Mouse (Mus musculus) cerebellum, adult 11-12 months (tissue): Measurements from ENCODE around the gene Ano5.

Source experiments
- DNase-seq: peaks from one replicate; pipeline ENCODE4 v3.0.0; 2022

The Ano5 gene

DNA sequence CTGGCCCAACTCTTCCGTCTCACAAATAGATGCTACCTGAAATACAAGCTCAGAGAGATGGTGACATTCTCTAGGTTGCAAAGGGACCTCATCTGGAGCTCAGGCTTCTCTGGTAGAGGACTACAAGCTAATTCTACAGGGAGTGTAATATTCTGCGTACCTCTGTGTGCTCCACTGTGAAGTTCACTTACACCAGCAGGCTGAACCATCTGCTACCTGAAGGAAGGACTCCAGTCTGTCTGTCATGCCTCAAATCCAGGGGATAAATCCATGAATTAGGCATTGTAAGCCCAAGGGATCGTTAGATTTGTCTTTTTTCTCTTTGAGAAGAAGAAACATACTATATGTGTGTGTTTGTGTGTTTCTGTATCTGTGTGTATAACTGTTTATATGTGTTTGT, 120.3 kb downstream of the Ano5 start:
- DNase-seq = no peak

DNA sequence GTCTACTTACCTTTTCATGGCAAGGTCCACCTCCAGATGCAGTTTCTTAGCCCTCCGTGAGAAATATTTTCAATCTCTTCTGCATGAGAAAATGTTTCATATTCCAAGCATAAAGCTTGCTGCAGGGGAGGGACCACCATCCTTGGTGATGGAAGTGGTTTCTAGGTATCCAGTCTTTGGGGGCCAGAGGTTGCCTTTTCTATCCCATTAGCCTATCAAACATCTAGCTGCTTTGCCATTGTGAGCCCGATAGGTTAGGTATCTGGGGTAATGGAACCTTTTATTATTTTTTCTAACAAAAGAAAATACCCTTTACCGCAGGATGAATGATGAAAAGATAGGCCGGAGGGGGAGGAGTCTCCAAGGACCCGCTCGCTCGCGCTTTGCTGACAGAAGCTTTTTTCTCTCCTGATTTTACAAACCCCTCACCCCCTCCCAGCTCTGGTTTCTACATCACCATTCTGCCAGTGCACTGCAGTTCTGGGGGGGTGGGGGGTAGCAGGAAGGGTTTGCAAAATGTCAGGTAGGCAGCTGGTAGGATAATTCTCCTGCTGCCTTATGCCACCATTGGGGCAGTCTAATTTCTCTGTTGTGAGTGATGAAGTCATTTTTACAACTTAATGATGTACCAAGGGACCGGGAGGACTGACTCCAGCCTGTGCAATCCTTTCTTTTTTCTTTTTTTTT, 121.9 kb downstream of the Ano5 start:
- no peak for DNase-seq

DNA sequence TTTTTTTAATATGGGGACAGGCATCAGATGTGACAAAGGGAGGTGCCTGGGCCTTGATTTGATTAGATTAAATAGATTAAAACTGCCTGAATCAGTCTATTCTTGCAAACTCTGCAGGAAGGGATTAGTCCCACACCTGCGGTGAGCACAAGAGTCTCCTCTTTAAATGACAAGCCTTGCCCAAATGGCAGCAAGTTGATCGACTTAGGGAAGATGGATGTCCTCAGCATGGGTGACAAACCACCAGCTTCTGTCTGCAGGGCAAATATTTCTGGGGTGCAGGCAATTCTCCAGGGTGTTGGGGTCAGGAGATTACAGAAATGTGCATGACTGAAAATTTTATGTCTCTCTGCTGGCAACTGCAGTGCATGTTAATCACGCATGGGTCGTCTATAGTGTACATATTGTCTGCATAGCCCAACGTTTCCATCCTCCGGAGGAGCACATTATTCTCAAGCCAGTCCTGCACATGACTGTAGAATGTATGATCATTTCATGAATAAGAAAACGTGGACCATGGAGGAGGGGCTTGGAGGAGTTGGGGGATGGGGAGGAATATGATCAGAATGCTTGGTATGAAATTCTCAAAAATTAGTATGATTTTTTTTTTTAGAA, 122.5 kb downstream of the Ano5 start:
- DNase-seq = no peak
